Mouse (Mus musculus): Measurements from ENCODE around the gene Cisd2. TPM values are rescaled to one million over a fixed set of nuclear protein-coding genes. Genes with fewer than 3 reads are reported as not detected.

Gene Cisd2
- 41.8 TPM for polyA plus RNA-seq (2014; fragmentation: Illumina TruSeq; extraction: RNeasy Lipid Tissue Mini Kit (QIAGEN cat#74804); ENCODE audit: low read depth, low replicate concordance)

DNA sequence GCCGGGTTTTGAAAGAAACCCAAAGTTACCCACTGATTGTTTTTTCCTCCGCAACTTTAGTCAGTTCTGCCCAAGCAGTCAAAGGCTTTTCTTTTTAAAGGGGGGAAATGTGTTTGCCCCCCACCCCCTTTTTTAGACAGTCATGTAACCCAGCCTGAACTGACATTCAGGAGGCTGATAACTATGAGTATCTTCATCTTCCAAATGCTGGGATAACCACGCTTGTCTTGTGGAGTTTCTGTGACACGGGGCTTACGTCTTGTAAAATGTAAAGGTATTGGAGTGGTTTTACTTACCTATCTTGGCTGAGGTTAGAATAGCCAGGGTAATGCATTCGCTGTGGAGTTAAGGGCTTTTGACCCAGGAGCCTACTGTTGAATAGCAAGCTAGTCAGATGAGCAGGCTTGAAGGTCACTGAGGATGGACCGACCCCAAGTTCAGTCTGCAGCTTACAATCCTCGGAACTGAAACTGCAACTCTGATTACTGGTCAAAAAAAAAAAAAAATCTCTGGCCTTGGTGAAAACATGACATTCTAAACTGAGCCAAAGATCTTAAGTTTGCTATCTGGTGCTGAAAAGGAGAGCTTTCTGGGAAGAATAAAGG is at the start of gene Cisd2:
Gene Cisd2, minus strand, starts transcription at position 318 of the 605 bp plus-strand sequence.

DNA sequence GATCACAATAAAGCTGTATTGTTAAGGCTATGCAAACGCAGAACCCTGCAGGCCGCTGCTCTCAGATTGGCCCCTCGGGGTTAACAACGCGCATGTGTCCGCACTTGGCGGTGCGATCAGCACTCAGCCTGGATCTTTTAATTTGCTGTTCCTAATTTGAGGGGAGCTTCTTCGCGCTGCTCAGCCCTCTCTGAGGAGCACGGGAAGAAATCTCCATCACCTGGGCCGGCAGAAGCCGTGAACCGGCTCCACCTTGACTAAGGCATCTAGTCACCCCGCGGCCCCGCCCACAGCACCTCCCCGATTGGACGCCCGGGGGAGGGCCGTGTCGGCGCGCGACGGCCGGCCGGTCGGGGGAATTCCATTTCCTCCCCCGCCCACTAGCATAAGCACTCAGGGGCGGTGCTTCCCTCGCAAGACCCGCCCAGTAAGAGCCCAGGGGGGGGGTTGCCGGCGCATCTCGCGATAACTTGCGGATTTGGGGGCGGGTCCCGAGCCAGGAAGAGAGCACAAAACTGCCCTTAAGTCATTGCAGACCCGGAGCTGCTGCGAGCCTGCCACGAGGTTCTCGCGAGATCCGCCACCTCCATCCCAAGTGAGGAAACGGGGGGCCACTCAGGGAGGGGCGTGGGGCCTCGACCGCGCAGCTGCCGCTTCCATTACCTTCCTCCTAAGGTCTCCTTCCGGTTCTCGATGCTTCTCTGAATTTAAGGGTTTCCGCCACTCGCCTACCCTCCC is 14.2 kb upstream of the Cisd2 start, which contains the start of gene Ube2d3:
Gene Ube2d3, plus strand, starts transcription at position 392 of the 738 bp plus-strand sequence.

Other genes starting within 250 kb of the Cisd2 start
- gene Cenpe, start 211.4 kb downstream of the Cisd2 start, polyA plus RNA-seq (2014; fragmentation: Illumina TruSeq; extraction: RNeasy Lipid Tissue Mini Kit (QIAGEN cat#74804); ENCODE audit: low read depth, low replicate concordance), result 2.5 TPM
- 6.0 TPM for gene Bdh2, start 142.7 kb downstream of the Cisd2 start, polyA plus RNA-seq (2014; fragmentation: Illumina TruSeq; extraction: RNeasy Lipid Tissue Mini Kit (QIAGEN cat#74804); ENCODE audit: low read depth, low replicate concordance)
- 2.1 TPM for gene Slc9b2, start 116.2 kb downstream of the Cisd2 start, polyA plus RNA-seq (2014; fragmentation: Illumina TruSeq; extraction: RNeasy Lipid Tissue Mini Kit (QIAGEN cat#74804); ENCODE audit: low read depth, low replicate concordance)
- gene Slc9b1, start 75.9 kb downstream of the Cisd2 start, polyA plus RNA-seq (2014; fragmentation: Illumina TruSeq; extraction: RNeasy Lipid Tissue Mini Kit (QIAGEN cat#74804); ENCODE audit: low read depth, low replicate concordance), result 4.1 TPM
- 244 TPM for gene Ube2d3, start 14.2 kb upstream of the Cisd2 start, polyA plus RNA-seq (2014; fragmentation: Illumina TruSeq; extraction: RNeasy Lipid Tissue Mini Kit (QIAGEN cat#74804); ENCODE audit: low read depth, low replicate concordance)
- gene Manba, start 61.7 kb upstream of the Cisd2 start, polyA plus RNA-seq (2014; fragmentation: Illumina TruSeq; extraction: RNeasy Lipid Tissue Mini Kit (QIAGEN cat#74804); ENCODE audit: low read depth, low replicate concordance), result 26.5 TPM